Mouse (Mus musculus): ENCODE data around the gene Junb.

Junb gene

GRCm38 (mm10) chr8:84987903-84988302 lies 9.4 kb upstream of the Junb start:
- no peak for DNase-seq (ENCODE audit: low read depth, low spot score)

- DNase-seq (ENCODE audit: low read depth, low spot score), result no peak
These were observed 8.9 kb upstream of the Junb start for GRCm38 (mm10) chr8:84987388-84987787.

- DNase-seq (ENCODE audit: low read depth, low spot score), result no peak
These were observed 7.9 kb upstream of the Junb start for GRCm38 (mm10) chr8:84986379-84986945.

GRCm38 (mm10) chr8:84985684-84986378 lies 7.3 kb upstream of the Junb start:
- peak; percentile 74 for DNase-seq (ENCODE audit: low read depth, low spot score)

GRCm38 (mm10) chr8:84985049-84985683 lies 6.6 kb upstream of the Junb start:
- no peak for DNase-seq (ENCODE audit: low read depth, low spot score)

GRCm38 (mm10) chr8:84984294-84985048 lies 6.0 kb upstream of the Junb start:
- no peak for DNase-seq (ENCODE audit: low read depth, low spot score)

- no peak for DNase-seq (ENCODE audit: low read depth, low spot score)
These were observed 4.0 kb upstream of the Junb start for GRCm38 (mm10) chr8:84982499-84983011.

GRCm38 (mm10) chr8:84981644-84982498 lies 3.4 kb upstream of the Junb start:
- no peak for DNase-seq (ENCODE audit: low read depth, low spot score)

- DNase-seq (ENCODE audit: low read depth, low spot score), result peak; percentile 65
These were observed 2.3 kb upstream of the Junb start for GRCm38 (mm10) chr8:84980622-84981358.

GRCm38 (mm10) chr8:84979599-84980421 lies 1.3 kb upstream of the Junb start:
- peak; percentile 86 for DNase-seq (ENCODE audit: low read depth, low spot score)

GRCm38 (mm10) chr8:84977435-84978247 lies 877 bp downstream of the Junb start:
- DNase-seq (ENCODE audit: low read depth, low spot score), result no peak

- no peak for DNase-seq (ENCODE audit: low read depth, low spot score)
These were observed 1.6 kb downstream of the Junb start for GRCm38 (mm10) chr8:84976763-84977434.

GRCm38 (mm10) chr8:84976031-84976762 lies 2.3 kb downstream of the Junb start:
- peak; percentile 87 for DNase-seq (ENCODE audit: low read depth, low spot score)

GRCm38 (mm10) chr8:84975434-84975833 lies 3.1 kb downstream of the Junb start:
- DNase-seq (ENCODE audit: low read depth, low spot score), result no peak

- DNase-seq (ENCODE audit: low read depth, low spot score), result no peak
These were observed 3.9 kb downstream of the Junb start for GRCm38 (mm10) chr8:84974543-84975142.

GRCm38 (mm10) chr8:84973803-84974542 lies 4.5 kb downstream of the Junb start:
- DNase-seq (ENCODE audit: low read depth, low spot score), result no peak
